Mouse (Mus musculus) forebrain, embryonic 11.5 days (tissue): ENCODE measurements at regions not wholly inside any gene's neighbourhood (a gene's known extent, or its start where the extent isn't known, plus 50 kb on each side); places are given as distances from the start of the nearest gene placed in this dataset.

Source experiments
- ATAC-seq: fragments of 200-750 bp; cut with Nextera tagmentation; replicated peaks from 2 replicates; pipeline ENCODE4 v1.8.0; 2017; ENCODE audit warnings: moderate TSS enrichment; ENCODE audit not compliant: low FRiP score
- DNase-seq: peaks from one replicate; pipeline ENCODE4 v3.0.0-alpha.2; 2017; ENCODE audit warnings: low spot score
- H3K27ac ChIP-seq: fragments of 300-500 bp; sonication (generic); 2 replicates; pipeline ENCODE4 v1.5.1; 2014; ENCODE audit warnings: low read depth, low read length
- H3K27me3 ChIP-seq: fragments of 300-500 bp; sonication (generic); 2 replicates; pipeline ENCODE4 v1.6.1; 2014; ENCODE audit warnings: mild to moderate bottlenecking, low read length, mixed read lengths; ENCODE audit not compliant: control insufficient read depth, insufficient read depth
- H3K36me3 ChIP-seq: fragments of 300-500 bp; sonication (generic); 2 replicates; pipeline ENCODE4 v1.6.1; 2014; ENCODE audit warnings: mild to moderate bottlenecking, low read length, moderate library complexity, mixed read lengths; ENCODE audit not compliant: control insufficient read depth, insufficient read depth
- H3K4me1 ChIP-seq: fragments of 300-500 bp; sonication (generic); replicated peaks from 2 replicates; pipeline ENCODE4 v1.6.1; 2014; ENCODE audit warnings: low read length, mixed read lengths; ENCODE audit not compliant: control insufficient read depth, insufficient read depth
- H3K4me2 ChIP-seq: fragments of 300-500 bp; sonication (generic); 2 replicates; pipeline ENCODE4 v1.6.1; 2014; ENCODE audit warnings: low read depth, mild to moderate bottlenecking, low read length, moderate library complexity, mixed read lengths; ENCODE audit not compliant: severe bottlenecking
- H3K4me3 ChIP-seq: fragments of 300-500 bp; sonication (generic); 2 replicates; pipeline ENCODE4 v1.5.1; 2014; ENCODE audit warnings: low read depth, low read length
- H3K9ac ChIP-seq: fragments of 300-500 bp; sonication (generic); 2 replicates; pipeline ENCODE4 v1.6.1; 2014; ENCODE audit warnings: low read length
- H3K9me3 ChIP-seq: fragments of 300-500 bp; sonication (generic); 2 replicates; pipeline ENCODE4 v1.6.1; 2016; ENCODE audit warnings: low read length, mixed read lengths; ENCODE audit not compliant: control insufficient read depth
- WGBS: fragments of 180-500 bp; shearing (Covaris S2); extraction: QIAGEN DNeasy Blood & Tissue Kit; methylation state at CpG from one replicate; pipeline ENCODE4 v1.1.7; 2014; 5-methylcytosine and 5-hydroxymethylcytosine counted together

DNA sequence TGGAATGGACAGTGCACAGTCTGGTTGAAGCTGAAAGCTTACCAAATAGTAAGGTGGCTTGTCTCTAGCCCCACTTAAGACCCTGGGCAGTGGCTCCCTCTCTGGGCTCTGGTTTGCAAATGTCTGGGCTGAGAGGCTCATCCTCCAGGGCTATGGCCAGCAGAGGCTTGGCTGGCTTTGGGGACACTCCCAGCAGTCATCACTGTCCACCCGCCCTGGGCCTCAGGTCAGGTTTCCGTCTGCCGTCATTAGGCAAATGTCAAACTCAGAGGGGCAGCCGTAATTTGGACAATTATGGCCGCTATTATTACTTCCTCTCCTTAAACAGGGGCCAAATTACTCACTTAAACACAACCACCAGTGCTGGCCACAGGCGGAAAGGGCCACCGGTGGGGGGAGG lies 83.5 kb downstream of the Barx1 start:
- no peaks in the 10 kb centered on the region for H3K4me1 ChIP-seq
- WGBS, result 43% methylated on average over 7 of the region's 7 CpGs
- H3K27ac ChIP-seq, result no peak overlapping the region
- ATAC-seq, result no peak
- H3K4me2 ChIP-seq, result no peak overlapping the region
- no peaks in the 10 kb centered on the region for H3K36me3 ChIP-seq
- no peaks in the 10 kb centered on the region for H3K27me3 ChIP-seq
- H3K4me3 ChIP-seq, result no peak overlapping the region
- no peak overlapping the region for H3K9ac ChIP-seq
- DNase-seq, result no peak
- no peaks in the 10 kb centered on the region for H3K9me3 ChIP-seq
